Mouse (Mus musculus): Measurements from ENCODE around the gene Gstm4. TPM values are rescaled to one million over a fixed set of nuclear protein-coding genes. Genes with fewer than 3 reads are reported as not detected.

Gstm4 gene
- polyA plus RNA-seq, 2 experiments: 14.4 to 14.5 TPM

GRCm38 (mm10) chr3:108033156-108033555 lies 11.5 kb downstream of the Gstm4 start:
- no peaks in the 10 kb centered on the region for H3K27me3 ChIP-seq (ENCODE audit: control insufficient read depth, insufficient read depth, low read length)
- no peak overlapping the region for H3K9ac ChIP-seq (ENCODE audit: low read depth, low read length, severe bottlenecking)
- no peak overlapping the region for H3K27ac ChIP-seq (replicated peaks; ENCODE audit: low read depth, low read length)
- no peaks in the 10 kb centered on the region for H3K9me3 ChIP-seq (ENCODE audit: control insufficient read depth, low read length)
- no peak overlapping the region for H3K4me3 ChIP-seq (replicated peaks; ENCODE audit: low read length)
- WGBS: 81% methylated on average over 5 of the region's 5 CpGs
- no peak for TF ChIP-seq POLR2A (IDR thresholded peaks at IDR 0.05; ENCODE audit: borderline replicate concordance, extremely low read depth, insufficient read depth, insufficient read length)
- DNase-seq (ENCODE audit: low spot score): no peak
- no peak for ATAC-seq (ENCODE audit: low FRiP score, low read depth)
- no peaks in the 10 kb centered on the region for H3K36me3 ChIP-seq (ENCODE audit: control insufficient read depth, insufficient read depth, low read length)
- H3K4me2 ChIP-seq (replicated peaks; ENCODE audit: low read depth, low read length, severe bottlenecking): no peak overlapping the region
- no peaks in the 10 kb centered on the region for H3K4me1 ChIP-seq (ENCODE audit: control insufficient read depth, insufficient read depth, low read length)

- no peaks in the 10 kb centered on the region for H3K27me3 ChIP-seq (ENCODE audit: control insufficient read depth, insufficient read depth, low read length)
- H3K27ac ChIP-seq (replicated peaks; ENCODE audit: low read depth, low read length): no peak overlapping the region
- H3K4me2 ChIP-seq (replicated peaks; ENCODE audit: low read depth, low read length, severe bottlenecking): no peak overlapping the region
- no peak overlapping the region for H3K4me3 ChIP-seq (replicated peaks; ENCODE audit: low read length)
- no peaks in the 10 kb centered on the region for H3K4me1 ChIP-seq (ENCODE audit: control insufficient read depth, insufficient read depth, low read length)
- TF ChIP-seq POLR2A (IDR thresholded peaks at IDR 0.05; ENCODE audit: borderline replicate concordance, extremely low read depth, insufficient read depth, insufficient read length): no peak
- no peaks in the 10 kb centered on the region for H3K36me3 ChIP-seq (ENCODE audit: control insufficient read depth, insufficient read depth, low read length)
- no peak overlapping the region for H3K9ac ChIP-seq (ENCODE audit: low read depth, low read length, severe bottlenecking)
- no peaks in the 10 kb centered on the region for H3K9me3 ChIP-seq (ENCODE audit: control insufficient read depth, low read length)
- ATAC-seq (ENCODE audit: low FRiP score, low read depth) (no peak), DNase-seq (ENCODE audit: low spot score) (no peak)
Measured at GRCm38 (mm10) chr3:108032113-108032512, 12.6 kb downstream of the Gstm4 start.

GRCm38 (mm10) chr3:108028641-108029365 lies 15.9 kb downstream of the Gstm4 start:
- Histone ChIP-seq H3K27ac (replicated peaks; ENCODE audit: low read depth, low read length) (no peak overlapping the region), H3K9ac (ENCODE audit: low read depth, low read length, severe bottlenecking) (no peak overlapping the region), H3K4me1 (ENCODE audit: control insufficient read depth, insufficient read depth, low read length) (no peaks in the 10 kb centered on the region), H3K9me3 (ENCODE audit: control insufficient read depth, low read length) (no peaks in the 10 kb centered on the region), H3K27me3 (ENCODE audit: control insufficient read depth, insufficient read depth, low read length) (no peaks in the 10 kb centered on the region), H3K36me3 (ENCODE audit: control insufficient read depth, insufficient read depth, low read length) (no peaks in the 10 kb centered on the region), H3K4me3 (replicated peaks; ENCODE audit: low read length) (no peak overlapping the region), H3K4me2 (replicated peaks; ENCODE audit: low read depth, low read length, severe bottlenecking) (no peak overlapping the region)
- ATAC-seq (ENCODE audit: low FRiP score, low read depth) (no peak), DNase-seq (ENCODE audit: low spot score) (no peak)
- TF ChIP-seq POLR2A (IDR thresholded peaks at IDR 0.05; ENCODE audit: borderline replicate concordance, extremely low read depth, insufficient read depth, insufficient read length): no peak
- 86% methylated on average over 4 of the region's 4 CpGs for WGBS

- no peak for ATAC-seq (ENCODE audit: low FRiP score, low read depth)
- Histone ChIP-seq H3K4me3 (replicated peaks; ENCODE audit: low read length) (no peak overlapping the region), H3K9me3 (ENCODE audit: control insufficient read depth, low read length) (no peaks in the 10 kb centered on the region), H3K4me1 (ENCODE audit: control insufficient read depth, insufficient read depth, low read length) (no peaks in the 10 kb centered on the region), H3K9ac (ENCODE audit: low read depth, low read length, severe bottlenecking) (no peak overlapping the region), H3K36me3 (ENCODE audit: control insufficient read depth, insufficient read depth, low read length) (no peaks in the 10 kb centered on the region), H3K27me3 (ENCODE audit: control insufficient read depth, insufficient read depth, low read length) (no peaks in the 10 kb centered on the region), H3K4me2 (replicated peaks; ENCODE audit: low read depth, low read length, severe bottlenecking) (no peak overlapping the region), H3K27ac (replicated peaks; ENCODE audit: low read depth, low read length) (no peak overlapping the region)
- 88% methylated on average over 1 of the region's 1 CpGs for WGBS
- DNase-seq (ENCODE audit: low spot score): no peak
- no peak for TF ChIP-seq POLR2A (IDR thresholded peaks at IDR 0.05; ENCODE audit: borderline replicate concordance, extremely low read depth, insufficient read depth, insufficient read length)
Measured at GRCm38 (mm10) chr3:108026597-108026996, 18.1 kb downstream of the Gstm4 start.

GRCm38 (mm10) chr3:108026049-108026448 lies 18.6 kb downstream of the Gstm4 start:
- DNase-seq (ENCODE audit: low spot score) (no peak), ATAC-seq (ENCODE audit: low FRiP score, low read depth) (no peak)
- no peaks in the 10 kb centered on the region for H3K4me1 ChIP-seq (ENCODE audit: control insufficient read depth, insufficient read depth, low read length)
- H3K4me3 ChIP-seq (replicated peaks; ENCODE audit: low read length): no peak overlapping the region
- no peak overlapping the region for H3K27ac ChIP-seq (replicated peaks; ENCODE audit: low read depth, low read length)
- H3K9me3 ChIP-seq (ENCODE audit: control insufficient read depth, low read length): no peaks in the 10 kb centered on the region
- no peak for TF ChIP-seq POLR2A (IDR thresholded peaks at IDR 0.05; ENCODE audit: borderline replicate concordance, extremely low read depth, insufficient read depth, insufficient read length)
- H3K4me2 ChIP-seq (replicated peaks; ENCODE audit: low read depth, low read length, severe bottlenecking): no peak overlapping the region
- WGBS: 70% methylated on average over 5 of the region's 5 CpGs
- H3K27me3 ChIP-seq (ENCODE audit: control insufficient read depth, insufficient read depth, low read length): no peaks in the 10 kb centered on the region
- no peaks in the 10 kb centered on the region for H3K36me3 ChIP-seq (ENCODE audit: control insufficient read depth, insufficient read depth, low read length)
- no peak overlapping the region for H3K9ac ChIP-seq (ENCODE audit: low read depth, low read length, severe bottlenecking)
